Mouse (Mus musculus) limb, embryonic 12.5 days (tissue): ENCODE results near the gene Capn5. TPM values are rescaled to one million over a fixed set of nuclear protein-coding genes. Genes with fewer than 3 reads are reported as not detected.
A peak's percentile ranks its signal among the peaks of the same experiment; 100 is the strongest.

Experiments used
- ATAC-seq: fragments of 200-750 bp; cut with Nextera tagmentation; 2 replicates; pipeline ENCODE4 v1.8.0; 2017; ENCODE audit warnings: low read depth, moderate TSS enrichment; ENCODE audit not compliant: insufficient number of reproducible peaks, insufficient read depth, low FRiP score, low TSS enrichment
- H3K27ac ChIP-seq: fragments of 300-500 bp; sonication (generic); 2 replicates; pipeline ENCODE4 v1.5.1; 2016; ENCODE audit warnings: mild to moderate bottlenecking, moderate library complexity
- H3K27me3 ChIP-seq: fragments of 300-500 bp; sonication (generic); 2 replicates; pipeline ENCODE4 v1.6.1; 2016; ENCODE audit warnings: mild to moderate bottlenecking, moderate library complexity
- H3K36me3 ChIP-seq: fragments of 300-500 bp; sonication (generic); 2 replicates; pipeline ENCODE4 v1.6.1; 2016; ENCODE audit warnings: mild to moderate bottlenecking, moderate library complexity
- H3K4me1 ChIP-seq: fragments of 300-500 bp; sonication (generic); replicated peaks from 2 replicates; pipeline ENCODE4 v1.6.1; 2016
- H3K4me2 ChIP-seq: fragments of 300-500 bp; sonication (generic); 2 replicates; pipeline ENCODE4 v1.6.1; 2016; ENCODE audit warnings: mild to moderate bottlenecking, moderate library complexity
- H3K4me3 ChIP-seq: fragments of 300-500 bp; sonication (generic); replicated peaks from 2 replicates; pipeline ENCODE4 v1.5.1; 2016; ENCODE audit warnings: mild to moderate bottlenecking
- H3K9ac ChIP-seq: fragments of 300-500 bp; sonication (generic); replicated peaks from 2 replicates; pipeline ENCODE4 v1.6.1; 2016; ENCODE audit warnings: mild to moderate bottlenecking, moderate library complexity
- H3K9me3 ChIP-seq: fragments of 300-500 bp; sonication (generic); 2 replicates; pipeline ENCODE4 v1.6.1; 2016; ENCODE audit warnings: mild to moderate bottlenecking, moderate library complexity
- WGBS: fragments of 180-500 bp; shearing (Covaris S2); methylation state at CpG from one replicate; pipeline ENCODE4 v1.1.7; 2016; 5-methylcytosine and 5-hydroxymethylcytosine counted together
- polyA plus RNA-seq: library from polyadenylated mRNA; unstranded; fragments of >200 nt; fragmentation: Nextera tagmentation; extraction: Ambion mirVana; gene quantifications from 2 replicates; pipeline ENCODE4 v1.2.1, GENCODE M21; 2016

Capn5 gene
- polyA plus RNA-seq, 1 experiment from 2014 or later, result 4.0 TPM

GRCm38 (mm10) chr7:98111233-98111632 is 66.8 kb downstream of the Capn5 start:
- H3K4me3 ChIP-seq, result peak overlapping the region; percentile 39
- no peaks in the 10 kb centered on the region for H3K36me3 ChIP-seq
- H3K4me2 ChIP-seq, result peak overlapping the region; percentile 73
- WGBS, result 4% methylated on average over 25 of the region's 25 CpGs
- H3K9ac ChIP-seq, result peak overlapping the region; percentile 67
- peaks cover 34% of the 10 kb centered on the region for H3K27me3 ChIP-seq
- ATAC-seq, result 0 out of 2 replicates have a peak, but pooled peaks have one; percentile 29
- peaks cover 10% of the 10 kb centered on the region for H3K4me1 ChIP-seq
- no peak overlapping the region for H3K27ac ChIP-seq
- H3K9me3 ChIP-seq, result no peaks in the 10 kb centered on the region

DNA sequence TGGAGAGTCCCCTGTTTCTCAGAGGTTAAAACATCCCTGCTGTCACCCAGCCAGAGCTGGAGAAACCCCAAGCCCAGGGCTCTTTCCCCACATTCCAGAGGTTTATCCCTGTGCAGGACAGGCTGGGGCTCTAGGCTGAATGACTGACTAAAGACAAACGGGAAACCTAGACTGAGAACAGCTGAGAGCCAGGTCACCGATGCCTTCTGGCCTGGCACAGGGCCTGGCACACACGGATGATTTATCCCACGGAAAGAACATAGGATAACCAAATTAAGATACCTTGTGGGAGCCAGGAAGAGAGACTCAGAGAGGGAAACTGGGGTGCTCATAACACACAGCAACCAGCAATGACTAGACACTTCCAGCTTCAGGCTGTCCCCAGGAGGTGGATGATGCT is 68.3 kb downstream of the Capn5 start:
- Histone ChIP-seq H3K9me3 (no peaks in the 10 kb centered on the region), H3K27me3 (peaks cover 34% of the 10 kb centered on the region), H3K9ac (no peak overlapping the region), H3K4me2 (no peak overlapping the region), H3K27ac (no peak overlapping the region), H3K4me3 (no peak overlapping the region), H3K4me1 (peaks cover 10% of the 10 kb centered on the region), H3K36me3 (no peaks in the 10 kb centered on the region)
- WGBS, result 77% methylated on average over 4 of the region's 4 CpGs
- ATAC-seq, result no peak

- Histone ChIP-seq H3K9me3 (no peaks in the 10 kb centered on the region), H3K27ac (no peak overlapping the region), H3K36me3 (no peaks in the 10 kb centered on the region), H3K4me3 (no peak overlapping the region), H3K27me3 (peaks cover 34% of the 10 kb centered on the region), H3K4me2 (no peak overlapping the region), H3K9ac (no peak overlapping the region), H3K4me1 (peaks cover 10% of the 10 kb centered on the region)
- WGBS, result 82% methylated on average over 16 of the region's 16 CpGs
- ATAC-seq, result no peak
Measured at GRCm38 (mm10) chr7:98108636-98109430, 69.2 kb downstream of the Capn5 start.

- 82% methylated on average over 7 of the region's 7 CpGs for WGBS
- no peak overlapping the region for H3K4me2 ChIP-seq
- H3K27me3 ChIP-seq, result peaks cover 16% of the 10 kb centered on the region
- no peaks in the 10 kb centered on the region for H3K36me3 ChIP-seq
- H3K4me1 ChIP-seq, result peaks cover 12% of the 10 kb centered on the region
- no peak overlapping the region for H3K4me3 ChIP-seq
- H3K9me3 ChIP-seq, result no peaks in the 10 kb centered on the region
- no peak overlapping the region for H3K9ac ChIP-seq
- no peak overlapping the region for H3K27ac ChIP-seq
- no peak for ATAC-seq
Measured at GRCm38 (mm10) chr7:98106272-98106671, 71.8 kb downstream of the Capn5 start.

GRCm38 (mm10) chr7:98104481-98105435 is 73.3 kb downstream of the Capn5 start:
- Histone ChIP-seq H3K4me1 (0 out of 2 replicates have a peak, but pooled peaks cover 6% of the 10 kb centered on the region), H3K4me3 (no peak overlapping the region), H3K27me3 (peaks cover under 1% of the 10 kb centered on the region; the same call in 1 of the 2 replicates), H3K36me3 (no peaks in the 10 kb centered on the region), H3K9ac (no peak overlapping the region), H3K27ac (peak overlapping the region; percentile 35; the same call in 1 of the 2 replicates), H3K4me2 (no peak overlapping the region), H3K9me3 (no peaks in the 10 kb centered on the region)
- no peak for ATAC-seq
- 64% methylated on average over 16 of the region's 16 CpGs for WGBS

- Histone ChIP-seq H3K27me3 (no peaks in the 10 kb centered on the region), H3K9ac (no peak overlapping the region), H3K27ac (no peak overlapping the region; the same call in 1 of the 2 replicates), H3K9me3 (no peaks in the 10 kb centered on the region), H3K36me3 (no peaks in the 10 kb centered on the region), H3K4me3 (no peak overlapping the region), H3K4me2 (no peak overlapping the region), H3K4me1 (0 out of 2 replicates have a peak, but pooled peaks cover 6% of the 10 kb centered on the region)
- 75% methylated on average over 5 of the region's 5 CpGs for WGBS
- ATAC-seq, result no peak
Measured at GRCm38 (mm10) chr7:98103942-98104292, 74.2 kb downstream of the Capn5 start.

GRCm38 (mm10) chr7:98103002-98103941 is 74.8 kb downstream of the Capn5 start:
- Histone ChIP-seq H3K27me3 (no peaks in the 10 kb centered on the region), H3K9me3 (no peaks in the 10 kb centered on the region), H3K4me2 (peak overlapping the region; percentile 54), H3K36me3 (no peaks in the 10 kb centered on the region; the same call in 1 of the 2 replicates), H3K9ac (no peak overlapping the region; the same call in 1 of the 2 replicates), H3K4me1 (0 out of 2 replicates have a peak, but pooled peaks cover 6% of the 10 kb centered on the region), H3K27ac (peak overlapping the region; percentile 19; the same call in 1 of the 2 replicates), H3K4me3 (peak overlapping the region; percentile 29)
- no peak for ATAC-seq
- 14% methylated on average over 24 of the region's 26 CpGs for WGBS

DNA sequence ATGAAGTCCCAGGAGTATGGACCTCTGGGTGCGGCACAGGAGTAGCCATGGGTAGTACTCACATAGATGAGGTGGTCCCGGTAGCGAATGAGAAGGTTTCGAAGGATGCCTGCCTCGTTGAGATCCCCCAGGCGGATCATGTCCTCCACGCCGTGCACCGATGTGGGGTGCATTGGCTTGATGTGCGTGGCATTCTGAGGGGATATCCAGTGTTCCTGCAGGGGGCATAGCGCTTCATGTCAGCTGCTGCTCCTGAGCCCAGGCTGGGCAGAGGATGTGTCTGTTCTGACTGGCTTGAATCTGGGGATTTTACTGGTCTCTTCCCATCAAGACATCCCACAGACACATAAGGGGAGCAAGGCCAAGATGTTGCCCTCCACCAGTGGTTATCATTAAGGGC is 75.6 kb downstream of the Capn5 start:
- WGBS, result 91% methylated on average over 11 of the region's 11 CpGs
- no peak overlapping the region for H3K4me3 ChIP-seq
- H3K9ac ChIP-seq, result no peak overlapping the region; the same call in 1 of the 2 replicates
- H3K4me2 ChIP-seq, result peak overlapping the region; percentile 54
- H3K27ac ChIP-seq, result 0 out of 2 replicates have a peak overlapping the region, but pooled peaks have one; percentile 19
- no peak for ATAC-seq
- H3K27me3 ChIP-seq, result no peaks in the 10 kb centered on the region
- H3K4me1 ChIP-seq, result 0 out of 2 replicates have a peak, but pooled peaks cover 6% of the 10 kb centered on the region
- peaks cover 6% of the 10 kb centered on the region for H3K36me3 ChIP-seq
- H3K9me3 ChIP-seq, result 0 out of 2 replicates have a peak, but pooled peaks cover 2% of the 10 kb centered on the region

GRCm38 (mm10) chr7:98097557-98097956 is 80.5 kb downstream of the Capn5 start:
- WGBS, result 97% methylated on average over 8 of the region's 8 CpGs
- H3K27ac ChIP-seq, result no peak overlapping the region
- H3K4me1 ChIP-seq, result no peaks in the 10 kb centered on the region

DNA sequence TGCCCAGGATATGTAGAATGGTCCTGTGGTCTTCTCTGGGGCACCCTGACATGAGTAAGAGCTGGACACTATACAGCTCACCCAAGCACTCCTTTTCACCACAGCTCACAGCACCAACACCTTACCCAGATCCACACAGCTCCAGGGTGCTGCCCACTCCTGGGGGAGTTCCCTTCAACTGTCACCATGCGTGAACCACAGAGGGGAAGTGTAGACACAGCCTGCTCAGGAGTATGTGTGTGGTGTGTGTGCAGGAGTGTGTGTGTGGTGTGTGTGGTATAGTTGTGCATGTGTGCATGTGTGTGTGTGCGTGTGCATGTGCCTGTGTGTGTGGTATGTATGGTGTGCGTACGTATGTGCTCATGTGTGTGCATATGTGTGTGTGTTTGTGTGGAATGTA is 82.2 kb downstream of the Capn5 start:
- Histone ChIP-seq H3K9me3 (peaks cover 11% of the 10 kb centered on the region; the same call in 1 of the 2 replicates), H3K36me3 (peaks cover 28% of the 10 kb centered on the region), H3K4me3 (no peak overlapping the region), H3K27ac (no peak overlapping the region), H3K27me3 (no peaks in the 10 kb centered on the region), H3K4me1 (no peaks in the 10 kb centered on the region), H3K9ac (no peak overlapping the region), H3K4me2 (no peak overlapping the region)
- no peak for ATAC-seq
- 89% methylated on average over 4 of the region's 4 CpGs for WGBS

More at GRCm38 (mm10) chr7:98097557-98097956, 80.5 kb downstream of the Capn5 start:
- ATAC-seq, result no peak
- Histone ChIP-seq H3K9me3 (peaks cover 11% of the 10 kb centered on the region; the same call in 1 of the 2 replicates), H3K4me2 (no peak overlapping the region), H3K27me3 (no peaks in the 10 kb centered on the region), H3K4me3 (no peak overlapping the region), H3K36me3 (peaks cover 24% of the 10 kb centered on the region), H3K9ac (no peak overlapping the region)
